Mouse (Mus musculus): ENCODE data around the gene Gtpbp1. TPM values are rescaled to one million over a fixed set of nuclear protein-coding genes. Genes with fewer than 3 reads are reported as not detected.

Gtpbp1 gene
- polyA plus RNA-seq, 1 experiment = 42.7 TPM

DNA sequence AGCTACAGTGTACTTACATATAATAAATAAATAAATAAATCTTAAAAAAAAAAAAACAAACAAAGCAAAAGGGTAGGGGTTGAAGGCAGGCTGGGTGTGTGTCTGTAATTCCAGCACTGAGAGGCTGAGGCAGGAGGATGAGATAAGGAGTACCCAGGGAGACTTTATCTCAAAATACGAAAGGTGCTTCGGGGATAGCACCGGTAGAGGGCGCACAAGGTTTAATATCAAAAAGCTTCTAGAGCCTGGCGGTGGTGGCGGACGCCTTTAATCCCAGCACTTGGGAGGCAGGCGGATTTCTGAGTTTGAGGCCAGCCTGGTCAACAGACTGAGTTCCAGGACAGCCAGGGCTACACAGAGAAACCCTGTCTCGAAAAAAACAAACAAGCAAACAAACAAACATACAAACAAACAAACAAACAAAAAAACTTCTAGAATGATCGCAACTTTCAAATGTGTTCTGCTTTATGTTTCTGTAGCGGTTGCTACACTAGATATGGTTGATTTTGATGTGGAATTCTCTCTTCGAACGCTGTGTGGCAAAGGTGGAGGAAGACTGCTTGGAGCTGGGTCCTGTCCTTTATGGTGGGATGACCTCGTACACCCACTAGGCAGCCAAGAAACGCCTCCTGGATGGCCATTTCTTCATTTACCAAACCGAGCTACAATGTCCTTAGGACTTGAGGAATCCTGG, 32.7 kb upstream of the Gtpbp1 start:
- Histone ChIP-seq H3K4me3 (ENCODE audit: control insufficient read depth, low read depth, low read length) (peak overlapping the region; percentile 99), H3K36me3 (ENCODE audit: control insufficient read depth, insufficient read depth, low read length) (peaks cover 2% of the 10 kb centered on the region), H3K27ac (ENCODE audit: control insufficient read depth, insufficient read depth, low read depth, low read length) (peak overlapping the region; percentile 98), H3K4me1 (ENCODE audit: control insufficient read depth, insufficient read depth, low read length) (peaks cover 3% of the 10 kb centered on the region; the same call in 1 of the 2 replicates), H3K27me3 (ENCODE audit: control insufficient read depth, insufficient read depth, low read length) (no peaks in the 10 kb centered on the region)
- TF ChIP-seq CTCF (IDR thresholded peaks at IDR 0.05; ENCODE audit: control insufficient read depth, insufficient read depth, insufficient replicate concordance, low read depth, low read length) (peak; percentile 26; the same call in 1 of the 2 replicates), POLR2A (IDR thresholded peaks at IDR 0.05; ENCODE audit: control insufficient read depth, low read depth, low read length) (no peak)

- H3K27me3 ChIP-seq (ENCODE audit: control insufficient read depth, insufficient read depth, low read length) = no peaks in the 10 kb centered on the region
- H3K4me1 ChIP-seq (ENCODE audit: control insufficient read depth, insufficient read depth, low read length) = peaks cover 3% of the 10 kb centered on the region; the same call in 1 of the 2 replicates
- peak within 1 kb of the TSS; percentile 98 for H3K27ac ChIP-seq (ENCODE audit: control insufficient read depth, insufficient read depth, low read depth, low read length)
- peaks cover 2% of the 10 kb centered on the region for H3K36me3 ChIP-seq (ENCODE audit: control insufficient read depth, insufficient read depth, low read length)
- H3K4me3 ChIP-seq (ENCODE audit: control insufficient read depth, low read depth, low read length) = peak within 1 kb of the TSS; percentile 99
- TF ChIP-seq CTCF (IDR thresholded peaks at IDR 0.05; ENCODE audit: control insufficient read depth, insufficient read depth, insufficient replicate concordance, low read depth, low read length) (no peak), POLR2A (IDR thresholded peaks at IDR 0.05; ENCODE audit: control insufficient read depth, low read depth, low read length) (peak; percentile 90)
These were observed 31.9 kb upstream of the Gtpbp1 start, which contains the start of the genes Fam227a and Cby1 for GRCm38 (mm10) chr15:79658531-79659375. Fam227a (minus strand) TSS chr15:79658956. Cby1 (plus strand) TSS chr15:79659199.

- Histone ChIP-seq H3K27me3 (ENCODE audit: control insufficient read depth, insufficient read depth, low read length) (no peaks in the 10 kb centered on the region), H3K4me3 (ENCODE audit: control insufficient read depth, low read depth, low read length) (no peak overlapping the region), H3K27ac (ENCODE audit: control insufficient read depth, insufficient read depth, low read depth, low read length) (no peak overlapping the region), H3K36me3 (ENCODE audit: control insufficient read depth, insufficient read depth, low read length) (peaks cover 2% of the 10 kb centered on the region), H3K4me1 (ENCODE audit: control insufficient read depth, insufficient read depth, low read length) (peaks cover 3% of the 10 kb centered on the region; the same call in 1 of the 2 replicates)
- TF ChIP-seq CTCF (IDR thresholded peaks at IDR 0.05; ENCODE audit: control insufficient read depth, insufficient read depth, insufficient replicate concordance, low read depth, low read length) (peak; percentile 77; the same call in 1 of the 2 replicates), POLR2A (IDR thresholded peaks at IDR 0.05; ENCODE audit: control insufficient read depth, low read depth, low read length) (no peak)
These were observed 28.8 kb upstream of the Gtpbp1 start for GRCm38 (mm10) chr15:79661852-79662251.

DNA sequence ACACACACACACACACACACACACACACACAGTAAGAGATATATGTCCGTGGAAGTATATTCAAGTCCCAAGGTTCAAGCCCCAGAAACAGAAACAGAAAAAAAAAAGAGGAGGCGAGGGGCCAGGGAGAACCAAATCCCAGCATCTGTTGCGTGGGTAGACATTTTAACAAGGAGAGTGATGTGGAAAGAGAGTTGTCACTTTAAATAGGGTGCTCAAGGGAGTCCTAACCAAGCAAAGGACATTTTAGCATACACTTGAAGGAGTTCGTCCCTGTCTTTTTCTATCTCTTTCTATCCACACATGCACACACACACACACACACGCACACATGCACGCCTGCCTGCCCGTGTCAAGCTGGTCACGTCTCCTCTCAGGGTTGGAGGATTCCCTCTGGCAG, 26.0 kb upstream of the Gtpbp1 start:
- Histone ChIP-seq H3K27ac (ENCODE audit: control insufficient read depth, insufficient read depth, low read depth, low read length) (no peak overlapping the region), H3K27me3 (ENCODE audit: control insufficient read depth, insufficient read depth, low read length) (no peaks in the 10 kb centered on the region), H3K36me3 (ENCODE audit: control insufficient read depth, insufficient read depth, low read length) (peaks cover 2% of the 10 kb centered on the region), H3K4me1 (ENCODE audit: control insufficient read depth, insufficient read depth, low read length) (peaks cover 1% of the 10 kb centered on the region; the same call in 1 of the 2 replicates), H3K4me3 (ENCODE audit: control insufficient read depth, low read depth, low read length) (no peak overlapping the region)
- TF ChIP-seq POLR2A (IDR thresholded peaks at IDR 0.05; ENCODE audit: control insufficient read depth, low read depth, low read length) (no peak), CTCF (IDR thresholded peaks at IDR 0.05; ENCODE audit: control insufficient read depth, insufficient read depth, insufficient replicate concordance, low read depth, low read length) (no peak)

GRCm38 (mm10) chr15:79669195-79669594, 21.4 kb upstream of the Gtpbp1 start:
- no peak overlapping the region for H3K4me3 ChIP-seq (ENCODE audit: control insufficient read depth, low read depth, low read length)
- H3K4me1 ChIP-seq (ENCODE audit: control insufficient read depth, insufficient read depth, low read length) = peaks cover 5% of the 10 kb centered on the region
- H3K27me3 ChIP-seq (ENCODE audit: control insufficient read depth, insufficient read depth, low read length) = no peaks in the 10 kb centered on the region
- H3K27ac ChIP-seq (ENCODE audit: control insufficient read depth, insufficient read depth, low read depth, low read length) = no peak overlapping the region
- TF ChIP-seq POLR2A (IDR thresholded peaks at IDR 0.05; ENCODE audit: control insufficient read depth, low read depth, low read length) (no peak), CTCF (IDR thresholded peaks at IDR 0.05; ENCODE audit: control insufficient read depth, insufficient read depth, insufficient replicate concordance, low read depth, low read length) (0 out of 2 replicates have a peak, but pooled peaks have one; percentile 13)
- H3K36me3 ChIP-seq (ENCODE audit: control insufficient read depth, insufficient read depth, low read length) = no peaks in the 10 kb centered on the region; the same call in 1 of the 2 replicates

DNA sequence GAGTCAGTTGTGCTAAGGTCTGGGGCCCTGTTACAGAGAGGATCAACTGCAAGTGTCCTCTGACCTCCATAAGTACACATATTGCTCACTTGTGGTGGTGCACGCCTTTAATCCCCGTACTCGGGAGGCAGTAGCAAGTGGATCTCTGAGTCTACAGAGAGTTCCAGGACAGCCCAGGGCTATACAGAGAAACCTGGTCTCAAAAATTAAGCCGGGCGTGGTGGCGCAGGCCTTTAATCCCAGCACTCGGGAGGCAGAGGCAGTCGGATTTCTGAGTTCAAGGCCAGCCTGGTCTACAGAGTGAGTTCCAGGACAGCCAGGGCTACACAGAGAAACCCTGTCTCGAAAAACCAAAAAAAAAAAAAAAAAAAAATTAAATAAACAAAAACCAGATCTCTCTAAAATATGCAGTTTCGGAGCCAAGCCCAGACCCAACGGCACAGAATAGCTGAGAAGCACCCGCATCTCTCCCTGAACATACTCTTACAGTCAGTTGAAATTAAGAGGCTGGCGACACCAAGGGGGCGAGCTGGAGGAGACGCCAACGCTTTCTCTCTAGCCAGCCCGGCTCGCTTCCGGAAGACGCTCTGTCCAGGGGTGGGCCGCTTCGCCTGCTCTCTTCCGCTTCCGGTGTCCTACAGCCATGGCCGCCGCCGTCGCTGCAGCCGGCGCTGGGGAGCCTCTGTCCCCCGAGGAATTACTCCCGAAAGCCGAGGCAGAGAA, 20.2 kb upstream of the Gtpbp1 start, which contains the start of gene Tomm22:
Tomm22 (plus strand) TSS at position 613 of the 723 bp plus-strand sequence.
- TF ChIP-seq CTCF (IDR thresholded peaks at IDR 0.05; ENCODE audit: control insufficient read depth, insufficient read depth, insufficient replicate concordance, low read depth, low read length) (peak; percentile 58; the same call in 1 of the 2 replicates), POLR2A (IDR thresholded peaks at IDR 0.05; ENCODE audit: control insufficient read depth, low read depth, low read length) (peak; percentile 82)
- peak within 1 kb of the TSS; percentile 93 for H3K4me3 ChIP-seq (ENCODE audit: control insufficient read depth, low read depth, low read length)
- no peaks in the 10 kb centered on the region for H3K27me3 ChIP-seq (ENCODE audit: control insufficient read depth, insufficient read depth, low read length)
- peaks cover 5% of the 10 kb centered on the region for H3K4me1 ChIP-seq (ENCODE audit: control insufficient read depth, insufficient read depth, low read length)
- no peaks in the 10 kb centered on the region; the same call in 1 of the 2 replicates for H3K36me3 ChIP-seq (ENCODE audit: control insufficient read depth, insufficient read depth, low read length)
- peak within 1 kb of the TSS; percentile 86 for H3K27ac ChIP-seq (ENCODE audit: control insufficient read depth, insufficient read depth, low read depth, low read length)
